Mouse (Mus musculus): ENCODE measurements around the gene Lrrn2. TPM values are rescaled to one million over a fixed set of nuclear protein-coding genes. Genes with fewer than 3 reads are reported as not detected.

Lrrn2 gene
- total RNA-seq (2021), result 100 to 1,000 TPM; 218 to 236 TPM
- long read RNA-seq, experiment 1, transcript Lrrn2-201 (2 exons, 3,428 nt), result major isoform, 279 of 345 reads
- long read RNA-seq, experiment 1, partial matches to known transcripts, result 52 of 345 reads
- long read RNA-seq, experiment 1, other reads (novel, unspliced or antisense), result 13 of 345 reads
- long read RNA-seq, experiment 2, transcript Lrrn2-201 (2 exons, 3,428 nt), result major isoform, 408 of 494 reads
- long read RNA-seq, experiment 2, partial matches to known transcripts, result 67 of 494 reads
- long read RNA-seq, experiment 2, other reads (novel, unspliced or antisense), result 15 of 494 reads

DNA sequence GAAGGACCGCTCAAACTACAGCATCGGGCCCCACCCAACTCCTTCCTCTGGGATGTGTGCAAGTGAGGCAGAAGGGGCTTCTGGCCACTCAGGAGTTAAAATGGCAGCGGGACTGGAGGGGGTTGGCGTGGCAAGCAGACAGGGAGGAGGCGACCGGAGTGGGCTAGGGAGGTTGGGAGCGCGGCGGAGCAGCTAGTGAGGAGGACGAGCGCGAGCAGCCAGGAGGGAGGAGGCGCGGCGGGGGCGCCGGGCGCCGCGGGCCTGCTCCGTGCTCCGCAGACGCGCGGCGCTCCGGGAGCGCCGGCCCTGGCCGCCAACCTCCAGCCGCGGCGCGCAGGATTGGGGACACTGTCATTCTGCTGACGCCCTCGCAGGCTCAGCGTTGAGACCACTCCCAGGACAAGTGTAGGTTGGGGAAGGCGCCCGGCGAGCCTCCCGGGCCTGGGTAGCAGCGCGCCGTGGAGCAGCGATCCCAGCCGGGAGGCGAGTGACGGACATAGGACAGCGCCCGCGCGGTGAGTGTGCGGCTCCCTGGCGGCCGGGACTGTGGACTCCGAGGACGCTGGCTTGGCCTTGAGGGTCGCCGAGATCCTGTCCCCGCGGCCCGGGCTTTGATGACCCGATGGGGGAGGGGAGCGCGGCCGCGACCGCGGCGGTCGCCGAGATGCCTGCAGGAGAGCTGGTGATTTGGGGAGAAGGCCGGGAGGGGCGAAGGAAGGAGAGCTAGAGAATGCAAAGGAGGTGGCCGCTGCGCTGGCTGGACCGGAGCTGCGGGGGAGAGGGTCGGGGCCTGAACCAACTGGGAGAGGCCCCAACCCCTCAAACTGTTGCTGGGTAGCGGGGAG lies at the start of gene Lrrn2:
TSS of gene Lrrn2 (plus strand) at position 113 of the 845 bp plus-strand sequence.
- H3K27ac ChIP-seq, result peak within 1 kb of the TSS; percentile 99
- DNase-seq (ENCODE audit: low spot score in 2 of 2), result peak; percentile 68 to 75
- H3K4me3 ChIP-seq, result peak within 1 kb of the TSS; percentile 87
- TF ChIP-seq CTCF (conservative IDR thresholded peaks at IDR 0.05), result no peak

DNA sequence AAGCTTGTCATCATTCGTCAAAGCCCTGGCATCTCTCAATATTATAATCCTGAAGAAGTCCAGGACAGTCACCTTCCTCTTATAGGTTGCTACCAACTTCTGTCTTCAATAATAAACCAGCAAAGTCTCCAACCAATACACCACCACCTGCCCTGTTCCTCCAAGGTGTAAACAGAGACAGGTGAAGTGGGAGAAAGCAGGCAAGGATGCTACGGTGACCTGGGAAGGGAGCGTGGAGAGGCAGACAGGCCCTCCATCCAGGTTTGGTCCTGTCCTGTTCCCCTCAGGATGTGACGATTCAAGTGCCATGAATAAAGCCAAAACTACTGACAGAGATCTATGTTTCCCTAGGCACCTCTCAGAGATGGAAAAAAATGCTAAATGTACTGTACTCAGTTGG lies 48.1 kb upstream of the Lrrn2 start:
- H3K4me3 ChIP-seq, result no peak overlapping the region
- no peak for DNase-seq (ENCODE audit: low spot score in 2 of 2)
- no peak overlapping the region for H3K27ac ChIP-seq
- TF ChIP-seq CTCF (conservative IDR thresholded peaks at IDR 0.05), result no peak

DNA sequence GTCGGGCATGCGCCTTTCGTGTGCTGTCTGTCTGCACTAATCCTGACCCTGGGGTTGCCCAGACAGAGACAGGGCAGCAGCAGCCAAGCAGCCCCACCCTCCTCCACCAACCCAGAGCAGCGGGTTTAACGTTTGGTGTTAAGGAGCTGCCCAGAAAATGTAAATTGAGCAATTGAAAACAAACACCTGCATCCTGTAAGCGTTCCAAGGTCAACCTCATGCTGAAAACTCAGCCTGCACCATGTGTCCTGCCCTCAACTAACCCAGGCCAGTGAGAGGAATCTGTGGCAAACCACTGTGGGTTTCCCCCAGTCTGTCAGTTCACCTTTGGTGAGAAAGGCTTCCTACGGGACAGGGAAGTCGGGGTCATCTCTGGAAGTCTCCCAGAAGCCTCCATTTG lies 46.0 kb upstream of the Lrrn2 start:
- no peak for DNase-seq (ENCODE audit: low spot score in 2 of 2)
- no peak for TF ChIP-seq CTCF (conservative IDR thresholded peaks at IDR 0.05)
- Histone ChIP-seq H3K4me3 (no peak overlapping the region), H3K27ac (no peak overlapping the region)

DNA sequence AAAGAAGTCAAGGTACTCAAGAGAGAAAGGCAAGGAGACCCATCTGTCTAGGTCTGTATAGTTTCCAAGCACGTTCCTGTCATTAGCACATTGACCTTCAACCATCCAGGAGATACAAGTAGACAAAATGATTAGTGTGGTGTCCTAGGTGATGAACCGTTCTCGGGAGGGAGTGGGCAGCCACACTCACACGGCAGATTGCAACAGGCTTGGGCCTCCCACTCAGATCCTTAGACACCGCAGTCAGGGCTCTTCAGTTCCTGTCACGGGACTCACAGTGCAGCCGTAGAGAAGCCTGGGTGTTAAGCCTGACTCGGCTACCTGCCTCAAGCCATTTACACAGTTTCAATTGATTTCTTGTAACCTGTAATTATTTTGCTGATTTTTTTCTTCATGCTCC lies 43.2 kb upstream of the Lrrn2 start:
- Histone ChIP-seq H3K4me3 (no peak overlapping the region), H3K27ac (peak overlapping the region; percentile 33)
- no peak for DNase-seq (ENCODE audit: low spot score in 2 of 2)

DNA sequence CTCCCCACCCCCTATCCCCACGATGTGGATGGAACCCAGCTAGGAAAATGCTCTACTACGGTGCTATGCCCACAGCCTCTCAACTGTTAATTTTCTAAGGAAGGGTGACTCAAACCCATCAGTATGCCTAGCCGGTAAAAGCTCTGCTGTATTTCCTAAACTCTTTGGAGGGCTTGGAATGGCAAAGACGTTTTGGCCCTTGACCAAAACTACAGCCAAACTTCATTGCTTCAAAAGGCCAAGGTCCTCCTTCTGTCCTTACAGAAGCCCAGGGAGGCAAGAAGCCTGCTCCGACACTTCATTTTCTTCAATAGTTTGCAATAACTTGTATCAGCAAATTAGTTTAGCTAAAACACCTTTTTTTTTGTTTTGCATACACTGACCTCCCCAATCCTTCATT lies 42.4 kb upstream of the Lrrn2 start:
- no peak for DNase-seq (ENCODE audit: low spot score in 2 of 2)
- Histone ChIP-seq H3K27ac (0 out of 2 replicates have a peak overlapping the region, but pooled peaks have one; percentile 32), H3K4me3 (no peak overlapping the region)
- no peak for TF ChIP-seq CTCF (conservative IDR thresholded peaks at IDR 0.05)

More for the DNA sequence above, 43.2 kb upstream of the Lrrn2 start:
- no peak for TF ChIP-seq CTCF (conservative IDR thresholded peaks at IDR 0.05)

DNA sequence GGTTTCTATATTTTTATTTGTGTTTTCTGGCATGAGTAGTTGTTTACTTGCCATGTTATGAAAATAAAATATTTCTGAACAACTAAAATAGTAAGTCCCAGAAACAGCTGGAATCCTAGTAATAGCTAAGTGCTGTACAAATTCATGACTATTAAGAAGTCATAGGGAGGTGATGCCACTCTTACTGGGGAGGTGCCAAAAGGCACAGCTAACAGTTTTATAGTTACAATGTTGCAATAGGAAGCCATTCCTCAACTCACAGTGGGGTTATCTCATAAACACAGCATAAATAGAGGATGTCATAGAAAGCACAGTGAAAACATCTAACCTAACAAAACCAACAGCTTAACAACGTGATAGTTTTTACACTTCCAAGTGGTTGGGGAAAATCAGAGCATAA lies 41.7 kb upstream of the Lrrn2 start:
- Histone ChIP-seq H3K27ac (no peak overlapping the region), H3K4me3 (no peak overlapping the region)
- DNase-seq (ENCODE audit: low spot score in 2 of 2), result no peak
- TF ChIP-seq CTCF (conservative IDR thresholded peaks at IDR 0.05), result no peak

DNA sequence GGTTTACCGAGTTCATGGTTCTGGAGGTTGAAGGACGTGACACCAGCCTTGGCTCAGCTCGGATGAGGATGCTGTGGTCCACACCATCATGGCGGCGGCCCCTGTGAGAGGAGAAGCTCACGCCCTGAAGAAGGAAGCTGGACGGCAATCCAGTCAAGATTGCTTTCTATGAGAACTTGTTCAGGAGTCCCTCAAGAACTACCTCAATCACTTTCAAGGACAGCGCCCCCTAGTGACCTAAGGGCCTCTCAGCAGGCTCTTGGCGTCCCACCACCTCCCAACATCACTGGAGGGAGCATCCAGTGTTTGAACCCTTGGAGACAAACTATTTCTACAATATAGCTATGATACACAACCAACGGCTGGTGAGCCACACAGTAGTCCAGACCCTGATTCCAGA lies 36.5 kb upstream of the Lrrn2 start:
- peak; percentile 53 for TF ChIP-seq CTCF (conservative IDR thresholded peaks at IDR 0.05)
- H3K4me3 ChIP-seq, result no peak overlapping the region
- no peak for DNase-seq (ENCODE audit: low spot score in 2 of 2)
- no peak overlapping the region for H3K27ac ChIP-seq

DNA sequence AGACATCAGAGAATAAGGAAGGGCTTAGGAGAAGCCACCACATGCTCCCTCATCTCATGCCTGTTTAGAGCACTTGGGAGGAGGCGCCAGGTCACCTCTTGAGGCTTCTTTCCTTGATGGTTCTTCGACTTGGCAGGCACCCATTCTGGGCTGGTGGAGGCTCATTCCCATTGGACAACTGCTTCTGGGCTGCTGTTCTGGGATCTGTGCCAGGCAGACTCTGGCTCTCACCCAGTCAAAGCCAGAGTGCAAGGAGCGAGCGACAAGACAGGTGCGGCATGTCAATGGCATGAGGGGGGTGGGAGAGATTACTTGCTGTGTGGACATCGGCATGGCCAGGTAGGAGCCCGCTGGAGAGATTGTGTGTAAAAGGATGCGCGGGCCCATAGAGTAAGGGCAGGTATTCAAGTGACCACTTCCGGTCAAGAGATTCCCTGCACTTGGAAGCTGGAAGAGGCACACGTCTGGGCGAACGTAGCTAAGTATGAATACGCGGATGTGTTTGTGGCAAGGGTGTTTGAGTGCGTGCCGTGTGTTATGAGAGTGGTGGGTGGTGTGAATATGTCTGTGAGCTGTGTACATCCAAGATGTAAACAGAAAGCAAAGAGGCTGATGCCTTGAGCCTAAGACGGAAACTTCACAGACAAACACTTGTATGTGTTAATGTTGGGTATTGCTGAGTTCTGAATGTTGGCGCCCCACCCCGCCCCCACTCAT lies 35.8 kb upstream of the Lrrn2 start:
- no peak overlapping the region for H3K27ac ChIP-seq
- no peak for DNase-seq (ENCODE audit: low spot score in 2 of 2)
- no peak overlapping the region for H3K4me3 ChIP-seq

DNA sequence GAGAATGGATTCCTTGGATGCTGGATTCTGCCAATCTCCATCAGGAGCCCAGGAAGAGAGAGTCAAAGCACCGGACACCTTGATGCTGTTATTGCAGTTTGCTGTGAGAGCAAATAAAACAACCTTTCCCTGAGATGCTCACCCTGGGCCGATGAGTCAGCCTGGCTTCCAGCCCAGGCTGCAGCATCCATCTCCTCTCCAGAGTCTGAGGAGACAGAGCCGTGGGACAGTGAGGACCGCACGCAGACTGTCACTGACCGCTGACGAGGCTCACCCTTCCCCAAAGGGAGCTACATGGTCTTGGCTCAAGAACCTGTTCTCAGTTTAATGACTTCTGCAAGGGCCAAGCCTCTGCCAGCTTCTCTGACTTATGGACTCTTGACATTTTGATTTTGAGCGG lies 34.3 kb upstream of the Lrrn2 start:
- no peak overlapping the region for H3K27ac ChIP-seq
- DNase-seq (ENCODE audit: low spot score in 2 of 2), result no peak

More for the DNA sequence above, 35.8 kb upstream of the Lrrn2 start:
- TF ChIP-seq CTCF (conservative IDR thresholded peaks at IDR 0.05), result no peak

DNA sequence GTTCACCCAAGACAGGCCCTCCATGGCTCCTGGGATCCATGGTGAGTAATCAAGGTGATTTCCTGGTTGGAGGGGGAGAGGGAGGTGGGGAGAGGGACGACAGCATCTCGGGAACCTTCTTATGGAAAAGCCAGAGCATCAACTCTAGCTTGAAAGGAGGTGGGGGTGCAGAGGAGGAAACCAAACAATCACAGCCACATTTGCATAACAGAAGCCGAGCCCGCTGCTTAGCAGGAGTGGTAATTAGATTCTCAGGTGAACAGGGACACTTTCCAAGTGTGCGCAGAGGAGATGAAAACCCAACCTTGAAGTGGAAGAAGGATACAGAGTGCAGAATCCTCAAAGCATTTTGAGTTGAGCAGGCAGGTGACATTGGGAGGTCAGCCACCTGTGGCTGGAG lies 29.3 kb upstream of the Lrrn2 start:
- no peak for DNase-seq (ENCODE audit: low spot score in 2 of 2)
- Histone ChIP-seq H3K27ac (no peak overlapping the region), H3K4me3 (no peak overlapping the region)
- no peak for TF ChIP-seq CTCF (conservative IDR thresholded peaks at IDR 0.05)

More for the DNA sequence above, 34.3 kb upstream of the Lrrn2 start:
- H3K4me3 ChIP-seq, result no peak overlapping the region
- TF ChIP-seq CTCF (conservative IDR thresholded peaks at IDR 0.05), result no peak

DNA sequence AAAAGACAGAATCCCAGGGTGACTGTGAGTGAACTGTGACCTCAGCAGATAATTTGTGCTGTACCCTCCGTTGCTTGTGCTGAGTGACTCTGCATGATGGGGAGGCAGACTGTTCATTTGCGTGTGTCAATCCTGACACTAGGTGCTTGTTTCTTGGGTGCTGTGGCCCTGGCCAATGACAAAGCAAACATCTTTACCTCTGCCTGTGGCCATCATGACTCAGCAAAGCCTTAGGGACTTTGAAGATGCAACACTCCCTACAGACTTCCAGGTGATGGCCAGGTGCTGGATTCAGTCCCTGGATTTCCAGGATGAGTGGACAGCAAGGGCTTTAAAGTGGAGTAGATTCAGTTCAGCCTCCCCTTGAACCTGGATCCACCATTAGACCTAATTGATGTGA lies 28.8 kb upstream of the Lrrn2 start:
- no peak for TF ChIP-seq CTCF (conservative IDR thresholded peaks at IDR 0.05)
- no peak for DNase-seq (ENCODE audit: low spot score in 2 of 2)
- Histone ChIP-seq H3K27ac (no peak overlapping the region), H3K4me3 (no peak overlapping the region)

DNA sequence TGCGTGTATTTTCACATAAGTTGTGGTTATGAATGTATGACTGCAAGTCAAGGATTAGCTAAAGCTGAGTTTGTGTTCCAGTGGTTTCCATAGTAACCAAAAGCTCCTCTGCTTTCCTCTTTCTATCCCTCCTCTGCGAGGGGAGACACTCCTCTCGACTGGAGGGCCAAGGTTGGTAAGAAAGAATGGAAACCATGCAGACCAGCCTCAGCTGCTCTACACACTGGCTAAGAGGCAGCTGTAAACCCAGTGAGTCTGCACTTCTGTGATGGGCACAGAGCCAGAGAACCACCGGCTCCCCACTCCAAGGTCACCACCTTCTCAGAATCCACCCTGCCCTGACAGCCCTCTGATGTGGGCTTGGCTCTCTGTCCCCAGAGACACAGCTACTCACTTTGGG lies 28.3 kb upstream of the Lrrn2 start:
- H3K4me3 ChIP-seq, result no peak overlapping the region
- H3K27ac ChIP-seq, result no peak overlapping the region; the same call in 1 of the 2 replicates
- no peak for DNase-seq (ENCODE audit: low spot score in 2 of 2)
- TF ChIP-seq CTCF (conservative IDR thresholded peaks at IDR 0.05), result no peak

DNA sequence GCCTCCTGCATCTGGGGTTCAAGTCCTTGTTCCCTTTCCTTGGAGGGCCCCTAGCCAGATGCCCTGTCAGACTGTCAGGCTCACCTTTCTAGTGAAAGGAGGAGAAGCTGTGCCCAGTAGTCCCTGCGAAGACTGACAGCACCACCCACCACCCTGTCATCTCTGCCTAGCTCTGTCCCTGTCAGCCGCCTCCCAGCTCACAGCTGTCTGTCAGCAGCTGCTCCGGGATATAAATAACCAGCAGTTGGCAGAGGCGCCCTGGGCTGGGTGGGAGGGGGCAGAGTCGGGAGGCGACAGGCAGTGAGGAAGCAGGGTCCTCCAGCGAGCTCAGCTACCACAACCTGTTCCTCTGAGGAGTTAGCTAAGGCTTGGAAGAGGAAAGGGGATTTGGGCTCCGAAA lies 26.8 kb upstream of the Lrrn2 start:
- peak overlapping the region; percentile 43; the same call in 1 of the 2 replicates for H3K27ac ChIP-seq
- peak; percentile 41 for DNase-seq (ENCODE audit: low spot score in 2 of 2)
- no peak for TF ChIP-seq CTCF (conservative IDR thresholded peaks at IDR 0.05)
- no peak overlapping the region for H3K4me3 ChIP-seq

Measured in layer of hippocampus, adult 2 months (tissue).